Mouse (Mus musculus): Measurements from ENCODE around the gene Endov.

DNA sequence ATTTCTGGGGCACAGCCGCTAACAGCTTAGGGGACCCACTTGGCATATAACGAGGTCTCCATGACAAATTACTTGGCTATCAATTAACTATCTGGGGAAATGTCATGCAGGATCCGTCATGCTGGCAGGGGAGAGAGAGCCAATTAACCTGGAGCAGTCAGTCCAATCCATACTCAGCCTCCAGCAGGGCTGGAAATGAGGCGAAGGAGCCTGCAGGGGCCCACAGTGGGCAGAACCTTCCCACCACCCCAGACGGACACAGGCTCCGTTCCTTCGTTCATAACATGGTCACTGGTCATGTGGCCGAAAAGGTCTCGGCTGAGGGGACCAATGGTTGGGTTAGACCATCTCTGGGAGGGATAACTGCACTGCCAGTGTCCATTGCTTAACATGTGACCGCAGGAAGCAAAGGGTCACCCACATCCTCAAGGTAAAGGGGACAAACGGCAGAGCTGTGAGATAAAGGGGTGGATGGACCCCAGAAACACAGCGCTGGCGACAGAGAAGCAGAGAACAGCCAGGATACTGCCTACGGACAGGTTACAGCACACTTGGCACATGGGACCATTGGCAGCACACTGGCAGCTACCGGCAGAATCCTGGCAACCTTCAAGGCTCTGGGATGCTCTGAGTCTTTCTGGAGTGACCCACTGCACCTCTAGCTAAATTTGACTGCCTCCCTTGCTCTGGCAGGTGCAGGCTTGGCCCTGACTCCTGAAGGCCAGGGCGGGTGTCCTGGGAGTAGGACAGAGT, 23.1 kb downstream of the Endov start:
- no peak for TF ChIP-seq EP300 (IDR thresholded peaks at IDR 0.05; ENCODE audit: low read depth)
- no peak for TF ChIP-seq CTCF (IDR thresholded peaks at IDR 0.05; ENCODE audit: low read depth)

Measured in liver, embryonic 14.5 days (tissue).